Mouse (Mus musculus): Measurements from ENCODE around the gene Ap4b1.

DNA sequence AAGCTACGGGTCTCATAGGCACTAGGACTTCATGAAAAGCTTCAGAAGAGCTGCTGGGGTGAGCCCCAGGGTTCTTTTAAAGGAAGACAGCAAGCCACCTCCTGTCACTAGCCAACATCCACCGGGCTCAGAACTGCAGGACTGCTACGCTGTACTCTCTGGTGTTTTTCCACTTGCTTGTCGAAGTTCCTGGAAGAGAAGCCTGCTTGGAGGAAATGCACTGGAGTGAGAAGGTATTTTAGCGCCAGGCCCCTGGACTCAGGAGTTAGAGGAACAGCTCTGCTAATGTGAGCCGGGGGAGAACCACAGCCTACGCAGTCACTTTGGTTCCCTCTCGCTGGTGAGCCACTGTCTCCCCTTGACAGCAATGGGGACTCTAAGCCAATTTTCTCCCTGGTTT is 6.5 kb upstream of the Ap4b1 start:
- TF ChIP-seq CTCF (IDR thresholded peaks at IDR 0.05; ENCODE audit: insufficient read depth, low read length), result no peak
- TF ChIP-seq POLR2A (IDR thresholded peaks at IDR 0.05; ENCODE audit: borderline replicate concordance, extremely low read depth, low read depth, low read length), result no peak

Measured in lung, adult 2 months (tissue).